Mouse (Mus musculus): ENCODE data around the gene Hoxd3. TPM values are rescaled to one million over a fixed set of nuclear protein-coding genes. Genes with fewer than 3 reads are reported as not detected.

The Hoxd3 gene
- polyA plus RNA-seq, 1 experiment from 2014 or later: 0.07 TPM

DNA sequence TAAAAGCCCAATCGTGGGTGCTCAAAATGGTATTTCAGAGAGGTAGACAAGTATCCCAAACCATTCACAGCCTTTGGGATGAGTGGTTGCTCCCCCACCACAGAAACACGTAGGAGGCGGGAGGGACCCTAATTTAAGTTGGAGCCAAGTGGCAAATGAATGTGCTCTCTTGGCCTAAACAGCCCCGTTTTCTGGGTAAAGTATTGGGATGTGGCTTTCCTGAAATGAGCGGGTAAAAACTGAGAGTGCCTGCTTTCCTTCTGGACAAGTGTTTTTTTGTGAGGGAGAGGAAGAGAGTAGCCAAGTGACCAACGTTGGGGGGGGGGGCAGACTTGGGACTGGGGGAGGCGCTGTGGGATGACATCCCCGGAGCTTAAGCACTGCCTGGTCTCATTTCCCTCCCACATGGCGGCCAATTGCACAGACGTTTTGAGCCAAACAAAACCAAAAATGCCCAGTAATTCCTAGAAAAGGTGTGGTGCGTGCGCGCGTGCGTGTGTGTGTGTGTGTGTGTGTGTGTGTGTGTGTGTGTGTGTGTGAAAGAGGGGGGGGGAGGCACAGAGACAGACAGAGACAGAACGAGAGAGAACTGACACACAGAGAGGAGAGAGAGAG lies 691 bp upstream of the Hoxd3 start:
- DNase-seq (ENCODE audit: low spot score, missing footprints): peak; percentile 93
- WGBS: under 1% methylated on average over 16 of the region's 16 CpGs
- Histone ChIP-seq H3K4me1 (ENCODE audit: control insufficient read depth, insufficient read depth, low read length) (no peaks in the 10 kb centered on the region), H3K4me2 (no peak overlapping the region), H3K4me3 (ENCODE audit: low read depth, low read length) (no peak overlapping the region), H3K9ac (ENCODE audit: low read length) (no peak overlapping the region), H3K9me3 (ENCODE audit: control insufficient read depth, low read length) (no peaks in the 10 kb centered on the region), H3K36me3 (ENCODE audit: control insufficient read depth, insufficient read depth, low read length) (no peaks in the 10 kb centered on the region), H3K27ac (ENCODE audit: low read depth, low read length) (no peak overlapping the region), H3K27me3 (ENCODE audit: control insufficient read depth, insufficient read depth, low read length) (peaks cover 97% of the 10 kb centered on the region)
- ATAC-seq (ENCODE audit: low FRiP score): no peak

DNA sequence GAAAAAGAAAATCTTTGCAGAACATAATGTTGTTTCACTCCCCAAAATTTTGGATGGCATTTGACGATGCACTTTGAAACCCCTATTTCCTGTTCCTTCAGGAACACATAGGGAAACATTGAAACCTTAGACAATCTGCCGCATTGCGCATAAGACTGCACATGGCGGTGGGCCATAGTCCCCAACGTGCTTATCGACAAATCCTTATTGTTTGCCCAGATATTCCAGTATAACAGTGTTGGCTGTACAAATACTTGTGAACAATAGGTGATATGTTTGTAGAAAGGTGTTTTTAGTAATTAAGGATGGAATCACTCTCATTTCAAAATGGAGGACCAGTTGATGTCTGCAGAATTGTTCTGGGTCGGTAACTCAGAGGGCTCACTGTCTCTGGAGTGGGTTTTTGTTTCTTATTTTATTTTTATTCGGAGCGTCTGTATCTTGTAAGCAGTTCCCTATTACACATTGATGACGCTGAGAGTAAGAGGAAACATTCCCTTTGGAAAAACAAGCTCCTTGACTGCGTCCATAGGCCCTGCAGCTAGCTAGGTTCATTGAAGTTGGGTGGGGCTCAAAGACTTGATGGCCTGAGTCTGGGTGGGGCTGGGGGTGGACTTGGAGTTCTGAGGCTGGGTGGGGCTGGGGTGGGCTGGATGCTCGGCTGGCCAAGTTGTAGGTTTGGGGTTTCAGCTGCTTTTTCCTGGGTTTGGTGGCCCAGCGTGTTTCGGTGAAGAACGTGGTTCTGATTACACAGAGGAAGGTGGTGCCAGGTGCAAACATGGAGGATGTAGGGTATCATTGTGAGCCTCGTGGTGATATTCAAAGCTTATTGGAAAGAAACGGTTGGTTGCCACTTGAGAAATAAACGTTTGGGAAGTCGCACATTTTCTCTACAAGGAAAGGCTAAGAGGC lies 1.8 kb downstream of the Hoxd3 start:
- Histone ChIP-seq H3K27me3 (ENCODE audit: control insufficient read depth, insufficient read depth, low read length) (peaks cover 97% of the 10 kb centered on the region), H3K4me3 (ENCODE audit: low read depth, low read length) (no peak overlapping the region), H3K4me1 (ENCODE audit: control insufficient read depth, insufficient read depth, low read length) (no peaks in the 10 kb centered on the region), H3K27ac (ENCODE audit: low read depth, low read length) (no peak overlapping the region), H3K9me3 (ENCODE audit: control insufficient read depth, low read length) (no peaks in the 10 kb centered on the region), H3K9ac (ENCODE audit: low read length) (no peak overlapping the region), H3K36me3 (ENCODE audit: control insufficient read depth, insufficient read depth, low read length) (no peaks in the 10 kb centered on the region), H3K4me2 (no peak overlapping the region)
- 4% methylated on average over 19 of the region's 19 CpGs for WGBS
- ATAC-seq (ENCODE audit: low FRiP score) (no peak), DNase-seq (ENCODE audit: low spot score, missing footprints) (peak; percentile 92)

DNA sequence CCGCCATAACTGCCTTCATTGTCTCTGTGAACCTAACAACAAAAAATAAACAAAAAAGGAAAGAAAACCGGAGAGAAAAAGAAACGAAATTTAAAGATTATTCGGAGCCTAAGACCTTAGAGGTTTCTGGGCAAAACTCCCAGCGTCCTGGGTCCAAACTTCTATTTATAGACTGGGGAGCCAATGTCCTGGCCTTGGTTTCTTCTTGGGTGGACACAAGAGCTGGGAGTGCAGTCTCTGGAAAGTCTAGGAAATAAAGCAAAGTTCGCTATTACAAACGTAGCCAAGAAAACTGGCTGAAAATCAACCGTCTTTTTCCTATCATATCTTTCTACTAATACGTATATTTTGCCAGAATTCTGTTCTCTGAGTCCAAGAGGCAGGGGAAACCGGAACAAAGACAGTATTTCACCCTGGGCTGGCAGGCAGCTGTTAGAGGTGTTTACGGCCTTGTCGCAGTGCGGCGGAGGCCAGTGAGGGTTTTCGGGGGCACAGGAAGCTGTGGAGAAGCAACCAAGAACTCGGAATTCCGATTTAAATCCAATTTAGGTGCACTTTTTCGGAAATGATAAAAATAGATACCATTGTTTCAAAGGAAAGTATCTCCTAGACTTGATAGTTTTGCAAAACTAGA lies 2.5 kb downstream of the Hoxd3 start:
- no peaks in the 10 kb centered on the region for H3K36me3 ChIP-seq (ENCODE audit: control insufficient read depth, insufficient read depth, low read length)
- no peak overlapping the region for H3K4me3 ChIP-seq (ENCODE audit: low read depth, low read length)
- H3K27ac ChIP-seq (ENCODE audit: low read depth, low read length): no peak overlapping the region
- no peaks in the 10 kb centered on the region for H3K9me3 ChIP-seq (ENCODE audit: control insufficient read depth, low read length)
- peaks cover 97% of the 10 kb centered on the region for H3K27me3 ChIP-seq (ENCODE audit: control insufficient read depth, insufficient read depth, low read length)
- peak; percentile 94 for DNase-seq (ENCODE audit: low spot score, missing footprints)
- no peak overlapping the region for H3K4me2 ChIP-seq
- WGBS: 3% methylated on average over 18 of the region's 18 CpGs
- no peaks in the 10 kb centered on the region for H3K4me1 ChIP-seq (ENCODE audit: control insufficient read depth, insufficient read depth, low read length)
- no peak overlapping the region for H3K9ac ChIP-seq (ENCODE audit: low read length)
- ATAC-seq (ENCODE audit: low FRiP score): no peak

DNA sequence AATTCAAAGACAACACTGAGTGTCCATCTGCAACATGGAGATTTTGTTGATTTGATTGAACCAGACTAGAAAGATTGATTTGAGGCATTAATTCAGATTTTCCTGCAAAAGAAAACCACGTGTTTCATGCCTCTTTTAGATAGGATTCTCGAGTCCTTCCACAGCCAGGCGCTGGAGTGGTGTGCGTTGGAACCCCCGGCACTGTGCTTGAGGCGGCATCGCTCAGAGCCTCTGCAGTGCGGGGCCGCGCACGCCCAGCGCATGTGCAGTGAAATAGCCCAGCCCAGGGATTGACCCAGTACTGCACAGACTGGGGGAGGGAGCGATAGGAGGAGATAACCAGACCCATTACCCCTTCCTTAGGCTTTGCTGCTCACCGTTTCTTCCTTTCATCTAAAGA lies 3.2 kb downstream of the Hoxd3 start:
- peak; percentile 93 for DNase-seq (ENCODE audit: low spot score, missing footprints)
- Histone ChIP-seq H3K9me3 (ENCODE audit: control insufficient read depth, low read length) (no peaks in the 10 kb centered on the region), H3K4me3 (ENCODE audit: low read depth, low read length) (no peak overlapping the region), H3K4me2 (no peak overlapping the region), H3K36me3 (ENCODE audit: control insufficient read depth, insufficient read depth, low read length) (no peaks in the 10 kb centered on the region), H3K4me1 (ENCODE audit: control insufficient read depth, insufficient read depth, low read length) (no peaks in the 10 kb centered on the region), H3K9ac (ENCODE audit: low read length) (no peak overlapping the region), H3K27me3 (ENCODE audit: control insufficient read depth, insufficient read depth, low read length) (peaks cover 97% of the 10 kb centered on the region), H3K27ac (ENCODE audit: low read depth, low read length) (no peak overlapping the region)
- WGBS: under 1% methylated on average over 14 of the region's 14 CpGs
- no peak for ATAC-seq (ENCODE audit: low FRiP score)

DNA sequence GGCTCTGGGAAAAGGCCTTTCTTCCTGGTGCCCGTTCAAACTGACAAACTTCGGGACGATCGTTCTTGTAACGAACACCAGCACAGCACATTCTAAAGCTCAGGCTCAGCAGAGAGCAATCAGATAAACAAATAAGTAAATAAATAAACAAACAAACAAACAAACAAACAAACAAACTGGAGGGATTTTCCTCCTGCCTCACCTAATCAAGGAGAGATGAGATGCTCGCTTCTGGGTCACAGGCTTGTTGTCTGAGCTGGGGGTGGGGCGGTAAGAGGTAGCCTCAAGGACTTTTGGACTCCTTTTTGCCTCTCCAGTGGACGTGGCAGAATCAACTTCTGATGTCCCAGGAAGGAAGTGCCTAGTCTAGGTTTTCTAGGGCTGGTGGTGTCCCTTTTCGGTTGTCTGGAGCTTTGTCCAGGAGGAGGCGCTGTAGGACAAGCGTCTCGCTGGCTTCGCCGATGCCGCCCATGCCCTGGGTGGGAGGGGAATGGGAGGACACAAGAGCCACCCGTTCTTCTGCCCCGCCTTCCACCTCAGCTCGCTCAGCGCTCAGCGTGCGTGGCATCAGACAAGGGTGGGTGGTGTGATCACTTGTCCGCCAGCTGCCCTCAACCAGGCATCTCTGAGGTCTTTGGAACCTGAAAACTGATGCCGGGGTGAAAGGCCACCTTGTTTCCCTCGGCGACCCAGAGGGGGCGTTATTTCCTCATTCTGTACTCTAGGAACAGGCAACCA lies 3.9 kb downstream of the Hoxd3 start:
- Histone ChIP-seq H3K9ac (ENCODE audit: low read length) (no peak overlapping the region), H3K27ac (ENCODE audit: low read depth, low read length) (no peak overlapping the region), H3K4me1 (ENCODE audit: control insufficient read depth, insufficient read depth, low read length) (no peaks in the 10 kb centered on the region), H3K9me3 (ENCODE audit: control insufficient read depth, low read length) (no peaks in the 10 kb centered on the region), H3K4me3 (ENCODE audit: low read depth, low read length) (no peak overlapping the region), H3K36me3 (ENCODE audit: control insufficient read depth, insufficient read depth, low read length) (no peaks in the 10 kb centered on the region), H3K27me3 (ENCODE audit: control insufficient read depth, insufficient read depth, low read length) (peaks cover 97% of the 10 kb centered on the region), H3K4me2 (peak overlapping the region; percentile 28; the same call in 1 of the 2 replicates)
- ATAC-seq (ENCODE audit: low FRiP score) (peak; percentile 79), DNase-seq (ENCODE audit: low spot score, missing footprints) (peak; percentile 93)
- 2% methylated on average over 26 of the region's 26 CpGs for WGBS

DNA sequence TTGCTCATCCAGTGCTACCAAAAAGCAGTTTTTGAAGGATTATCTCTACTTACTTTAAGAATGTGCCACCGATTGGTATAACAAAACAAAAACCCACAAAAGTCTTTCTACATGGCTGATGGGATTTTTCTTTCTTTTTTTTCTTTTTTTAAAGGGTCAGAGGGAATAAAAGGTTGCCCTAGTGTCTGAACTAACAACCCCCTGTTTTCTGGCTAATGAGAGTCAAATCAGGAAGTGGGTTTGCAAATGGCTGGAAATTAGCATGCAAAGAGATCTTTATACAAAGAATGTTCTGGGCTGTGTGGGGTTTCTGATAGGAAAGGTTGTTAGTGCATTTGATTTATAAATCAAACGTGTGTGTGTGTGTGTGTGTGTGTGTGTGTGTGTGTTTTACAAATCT lies 8.7 kb downstream of the Hoxd3 start:
- Histone ChIP-seq H3K27me3 (ENCODE audit: control insufficient read depth, insufficient read depth, low read length) (peaks cover 99% of the 10 kb centered on the region), H3K27ac (ENCODE audit: low read depth, low read length) (no peak overlapping the region), H3K4me3 (ENCODE audit: low read depth, low read length) (no peak overlapping the region), H3K9me3 (ENCODE audit: control insufficient read depth, low read length) (no peaks in the 10 kb centered on the region), H3K4me1 (ENCODE audit: control insufficient read depth, insufficient read depth, low read length) (no peaks in the 10 kb centered on the region), H3K4me2 (no peak overlapping the region), H3K36me3 (ENCODE audit: control insufficient read depth, insufficient read depth, low read length) (no peaks in the 10 kb centered on the region), H3K9ac (ENCODE audit: low read length) (no peak overlapping the region)
- no peak for ATAC-seq (ENCODE audit: low FRiP score)
- no peak for DNase-seq (ENCODE audit: low spot score, missing footprints)
- WGBS: 4% methylated on average over 2 of the region's 2 CpGs

DNA sequence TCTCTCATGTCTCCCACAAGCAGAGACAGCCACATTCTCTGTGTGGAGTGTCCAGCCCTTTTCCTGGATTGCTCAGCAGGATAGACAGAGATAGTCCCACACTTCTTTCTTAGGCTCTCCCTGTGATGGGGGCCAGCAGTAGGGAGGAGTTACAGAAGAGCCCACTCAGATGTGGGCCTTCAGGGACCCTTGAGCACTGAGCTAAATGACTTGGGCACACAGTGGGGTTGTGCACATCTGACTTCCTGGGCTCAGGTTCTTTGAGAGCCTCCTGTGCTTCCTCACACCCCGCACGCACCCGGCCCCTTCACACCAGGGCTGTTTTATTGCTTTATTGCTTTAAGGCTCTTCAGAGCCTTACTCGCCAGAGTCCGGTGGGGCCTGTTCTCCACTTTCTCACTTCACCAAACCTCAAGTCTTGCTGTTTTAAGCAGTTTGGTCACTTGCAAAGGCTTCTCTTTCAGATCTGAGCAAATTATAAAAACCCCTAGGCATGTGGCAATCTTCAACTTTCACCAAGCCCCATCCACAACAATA lies 9.3 kb downstream of the Hoxd3 start:
- no peak overlapping the region for H3K4me2 ChIP-seq
- no peaks in the 10 kb centered on the region for H3K9me3 ChIP-seq (ENCODE audit: control insufficient read depth, low read length)
- H3K27ac ChIP-seq (ENCODE audit: low read depth, low read length): no peak overlapping the region
- peaks cover 99% of the 10 kb centered on the region for H3K27me3 ChIP-seq (ENCODE audit: control insufficient read depth, insufficient read depth, low read length)
- no peaks in the 10 kb centered on the region for H3K4me1 ChIP-seq (ENCODE audit: control insufficient read depth, insufficient read depth, low read length)
- 7% methylated on average over 5 of the region's 5 CpGs for WGBS
- no peak for ATAC-seq (ENCODE audit: low FRiP score)
- DNase-seq (ENCODE audit: low spot score, missing footprints): no peak
- no peak overlapping the region for H3K9ac ChIP-seq (ENCODE audit: low read length)
- no peak overlapping the region for H3K4me3 ChIP-seq (ENCODE audit: low read depth, low read length)
- H3K36me3 ChIP-seq (ENCODE audit: control insufficient read depth, insufficient read depth, low read length): no peaks in the 10 kb centered on the region

DNA sequence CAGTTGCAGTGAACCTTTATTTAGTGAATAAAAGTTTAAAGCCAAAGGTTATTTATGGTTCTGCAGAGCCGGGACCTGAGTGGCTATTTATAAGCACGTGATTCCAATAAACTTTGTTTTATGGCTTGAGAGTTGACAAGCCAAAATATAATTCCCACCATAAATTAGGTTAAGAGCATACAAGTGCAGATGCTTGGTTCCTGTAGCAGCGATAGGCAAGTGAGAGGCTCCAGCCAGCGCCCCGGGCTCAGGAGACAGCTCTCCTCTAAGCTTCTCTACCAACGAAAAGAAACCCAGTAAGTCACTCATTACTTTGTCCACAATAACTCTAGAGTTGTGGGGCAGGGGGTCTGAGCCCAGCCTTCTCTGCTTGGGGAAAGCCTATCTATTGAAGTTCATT lies 10.2 kb downstream of the Hoxd3 start:
- Histone ChIP-seq H3K9ac (ENCODE audit: low read length) (no peak overlapping the region), H3K9me3 (ENCODE audit: control insufficient read depth, low read length) (no peaks in the 10 kb centered on the region)

More for the DNA sequence above, 10.2 kb downstream of the Hoxd3 start:
- H3K4me3 ChIP-seq (ENCODE audit: low read depth, low read length): no peak overlapping the region
- H3K36me3 ChIP-seq (ENCODE audit: control insufficient read depth, insufficient read depth, low read length): no peaks in the 10 kb centered on the region
- H3K27ac ChIP-seq (ENCODE audit: low read depth, low read length): no peak overlapping the region
- no peak for ATAC-seq (ENCODE audit: low FRiP score)
- H3K4me2 ChIP-seq: no peak overlapping the region
- H3K27me3 ChIP-seq (ENCODE audit: control insufficient read depth, insufficient read depth, low read length): peaks cover 99% of the 10 kb centered on the region
- WGBS: 6% methylated on average over 6 of the region's 6 CpGs
- no peak for DNase-seq (ENCODE audit: low spot score, missing footprints)
- no peaks in the 10 kb centered on the region for H3K4me1 ChIP-seq (ENCODE audit: control insufficient read depth, insufficient read depth, low read length)
